Mouse (Mus musculus) kidney, adult 2 months (tissue): ENCODE results near the gene Wfdc16. TPM values are rescaled to one million over a fixed set of nuclear protein-coding genes. Genes with fewer than 3 reads are reported as not detected.
A peak's percentile ranks its signal among the peaks of the same experiment; 100 is the strongest.
"Not testable (repeated sequence)": the region's sequence is repeated elsewhere in the genome, so short reads cannot be mapped to it uniquely, and the experiment has no call there.

Experiments used
- DNase-seq: peaks from one replicate; pipeline ENCODE4 v3.0.0; 2021
- H3K27ac ChIP-seq: fragments of 200-500 bp; 2 replicates; pipeline ENCODE4 v1.5.1; 2012; ENCODE audit warnings: low read depth, low read length, control low read depth, inconsistent platforms; ENCODE audit not compliant: insufficient read depth
- H3K27me3 ChIP-seq: fragments of 200-500 bp; replicated peaks from 2 replicates; pipeline ENCODE4 v1.6.1; 2012; ENCODE audit warnings: mild to moderate bottlenecking, moderate library complexity, low read length, inconsistent platforms; ENCODE audit not compliant: control insufficient read depth, insufficient read depth
- H3K36me3 ChIP-seq: fragments of 200-500 bp; 2 replicates; pipeline ENCODE4 v1.6.1; 2012; ENCODE audit warnings: mild to moderate bottlenecking, moderate library complexity, low read length, inconsistent platforms; ENCODE audit not compliant: control insufficient read depth, insufficient read depth
- H3K4me1 ChIP-seq: fragments of 200-500 bp; 2 replicates; pipeline ENCODE4 v1.6.1; 2011; ENCODE audit warnings: low read length; ENCODE audit not compliant: control insufficient read depth, insufficient read depth
- H3K4me3 ChIP-seq: fragments of 200-500 bp; 2 replicates; pipeline ENCODE4 v1.5.1; 2011; ENCODE audit warnings: mild to moderate bottlenecking, low read depth, low read length, control low read depth; ENCODE audit not compliant: insufficient read depth
- CTCF ChIP-seq: fragments of 200-500 bp; conservative IDR thresholded peaks from 2 replicates; pipeline ENCODE4 v1.5.1; 2011; ENCODE audit warnings: low read depth, mild to moderate bottlenecking, control low read depth, low read length, moderate library complexity, mixed read lengths; ENCODE audit not compliant: insufficient read depth, insufficient read length
- POLR2A ChIP-seq: fragments of 200-500 bp; IDR thresholded peaks from one replicate; pipeline ENCODE4 v1.6.1; 2011; ENCODE audit warnings: low read depth, low read length, control low read depth
- WGBS: fragments of 180-500 bp; shearing (Covaris S2); methylation state at CpG from one replicate; pipeline ENCODE4 v1.1.7; 2018; 5-methylcytosine and 5-hydroxymethylcytosine counted together
- polyA plus RNA-seq: library from polyadenylated mRNA; depleted of rRNA; stranded (reverse); fragments of >200 nt; gene quantifications from 2 replicates; pipeline ENCODE4 v1.2.3, GENCODE M21; 2012; rRNA removed

Gene Wfdc16
- polyA plus RNA-seq, 1 experiment: 10.3 TPM

DNA sequence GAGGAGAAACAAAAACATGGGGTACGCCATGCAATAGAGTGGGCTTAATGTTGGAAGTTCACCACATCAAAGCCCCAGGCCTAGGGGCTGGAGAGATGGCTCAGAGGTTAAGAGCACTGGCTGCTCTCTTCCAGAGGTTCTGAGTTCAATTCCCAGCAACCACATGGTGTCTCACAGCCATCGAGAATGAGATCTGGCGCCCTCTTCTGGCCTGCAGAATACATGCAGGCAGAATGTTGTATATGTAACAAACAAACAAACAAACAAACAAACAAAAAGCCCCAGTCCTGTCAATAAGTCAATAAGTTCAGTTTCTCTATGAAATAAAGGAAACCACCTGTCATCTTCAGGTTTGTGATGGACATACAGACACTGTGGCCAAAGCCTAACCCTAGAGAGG lies 38.4 kb downstream of the Wfdc16 start:
- Histone ChIP-seq H3K27ac (no peak overlapping the region), H3K36me3 (no peaks in the 10 kb centered on the region), H3K4me1 (no peaks in the 10 kb centered on the region), H3K27me3 (no peaks in the 10 kb centered on the region), H3K4me3 (no peak overlapping the region)
- TF ChIP-seq POLR2A (no peak), CTCF (0 out of 2 replicates have a peak, but pooled peaks have one; percentile 30)
- no peak for DNase-seq
- WGBS: 73% methylated on average over 3 of the region's 3 CpGs

DNA sequence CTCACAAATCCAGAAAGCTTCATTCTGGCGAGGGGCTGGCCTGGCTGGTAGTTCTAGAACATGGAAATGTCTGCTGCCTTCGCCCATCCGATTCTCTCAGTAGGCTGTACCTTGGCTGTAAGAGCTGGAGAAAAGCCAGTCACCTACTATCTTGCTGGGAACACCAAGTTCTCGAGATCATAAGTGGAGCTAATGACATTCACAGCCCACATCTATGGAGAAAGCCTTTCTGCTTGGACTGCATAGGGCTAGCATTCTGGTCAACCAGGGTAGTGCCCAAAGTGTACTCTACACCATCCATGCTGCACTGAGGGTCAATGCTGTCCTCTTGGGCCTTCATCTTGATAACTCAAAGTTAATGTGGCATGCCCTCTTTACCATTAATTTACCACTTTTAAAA lies 45.1 kb downstream of the Wfdc16 start, which contains the start of gene Eppin:
Eppin (minus strand) TSS at position 101 of the 400 bp plus-strand sequence.
- TF ChIP-seq POLR2A: no peak
- no peak for TF ChIP-seq CTCF
- no peaks in the 10 kb centered on the region for H3K4me1 ChIP-seq
- 76% methylated on average over 4 of the region's 4 CpGs for WGBS
- H3K36me3 ChIP-seq: no peaks in the 10 kb centered on the region
- no peak for DNase-seq
- no peaks in the 10 kb centered on the region for H3K27me3 ChIP-seq
- no peak within 1 kb of the TSS for H3K4me3 ChIP-seq
- H3K27ac ChIP-seq: no peak within 1 kb of the TSS

DNA sequence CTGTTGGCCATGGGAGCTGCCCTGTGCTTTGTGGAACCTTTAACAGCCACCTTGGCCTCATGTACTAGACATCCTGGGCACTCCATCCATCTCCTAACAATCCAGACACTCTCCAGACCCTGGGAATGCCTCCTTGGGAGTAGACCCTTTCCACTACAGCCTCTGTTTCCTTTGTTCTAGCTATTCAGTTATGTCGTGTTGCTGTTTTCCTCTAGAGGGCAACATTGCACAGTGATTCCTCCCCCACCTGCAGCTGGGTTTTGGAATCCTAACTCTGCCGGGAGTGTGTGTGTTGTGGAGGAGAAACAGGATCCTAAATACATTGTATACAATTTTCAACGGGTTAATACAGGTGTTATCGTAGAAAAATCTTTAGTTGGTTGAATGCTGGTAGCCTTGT lies 46.6 kb downstream of the Wfdc16 start:
- Histone ChIP-seq H3K4me3 (no peak overlapping the region), H3K27me3 (no peaks in the 10 kb centered on the region), H3K27ac (no peak overlapping the region), H3K36me3 (no peaks in the 10 kb centered on the region), H3K4me1 (no peaks in the 10 kb centered on the region)
- 7% methylated on average over 4 of the region's 4 CpGs for WGBS
- TF ChIP-seq POLR2A (no peak), CTCF (peak; percentile 83)
- peak; percentile 39 for DNase-seq

DNA sequence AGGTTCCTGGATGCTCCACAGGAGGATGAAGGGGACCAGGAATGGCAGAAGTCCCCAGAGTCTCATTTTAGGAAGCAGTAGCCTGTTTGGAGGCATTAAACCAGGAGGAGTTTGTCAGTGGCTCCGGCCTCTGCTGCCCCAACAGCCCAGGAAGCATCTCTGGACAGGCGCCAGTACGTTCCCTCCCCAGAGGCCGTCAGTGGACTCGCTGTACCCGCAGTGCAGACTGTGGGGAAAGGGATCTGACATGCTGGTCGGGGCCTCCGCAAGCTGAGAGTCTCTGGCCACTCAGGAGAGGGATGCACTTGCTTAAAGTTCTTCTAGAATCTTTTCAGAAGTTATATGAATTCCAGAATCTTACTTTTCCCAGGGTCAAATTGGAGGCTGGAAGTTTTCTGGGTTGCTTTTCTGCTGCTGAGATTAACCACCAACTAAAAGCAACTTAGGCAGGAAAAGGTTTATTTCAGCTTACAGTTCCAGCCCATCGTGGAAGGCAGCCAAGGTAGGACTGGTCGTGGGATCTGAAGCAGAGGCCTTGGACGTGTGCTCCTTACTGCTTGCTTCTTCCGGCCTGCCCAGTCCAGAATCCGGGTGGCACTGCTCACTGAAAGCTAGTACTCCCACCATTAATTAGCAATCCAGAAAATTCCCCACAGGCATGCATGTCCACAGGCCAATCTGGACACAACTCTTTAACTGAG lies 53.4 kb downstream of the Wfdc16 start, which contains the start of gene Wfdc6a:
Wfdc6a (minus strand) TSS at position 423 of the 701 bp plus-strand sequence.
- 47% methylated on average over 13 of the region's 13 CpGs for WGBS
- peak; percentile 21 for DNase-seq

More for the DNA sequence above, 53.4 kb downstream of the Wfdc16 start, which contains the start of gene Wfdc6a:
- H3K4me3 ChIP-seq, H3K36me3 ChIP-seq, H3K4me1 ChIP-seq, H3K27me3 ChIP-seq, H3K27ac ChIP-seq: not testable (repeated sequence)

Other genes starting within 250 kb of the Wfdc16 start
- 3.0 and 4.6 TPM in 2 replicates for gene Slpi, start 249.7 kb downstream of the Wfdc16 start, polyA plus RNA-seq
- 0.04 TPM in 1 of 2 replicates, not detected in the other for gene Rbpjl, start 235.7 kb downstream of the Wfdc16 start, polyA plus RNA-seq
- 1.4 and 2.6 TPM in 2 replicates for gene Matn4, start 233.6 kb downstream of the Wfdc16 start, polyA plus RNA-seq
- gene Sdc4, start 194.9 kb downstream of the Wfdc16 start, polyA plus RNA-seq: 194 and 212 TPM in 2 replicates
- 94.5 and 122 TPM in 2 replicates for gene Sys1, start 181.8 kb downstream of the Wfdc16 start, polyA plus RNA-seq
- 22.1 and 23.4 TPM in 2 replicates for gene Gm20458, start 177.8 kb downstream of the Wfdc16 start, polyA plus RNA-seq
- 0.10 TPM in 1 of 2 replicates, not detected in the other for gene Trp53tg5, start 165.1 kb downstream of the Wfdc16 start, polyA plus RNA-seq
- gene Dbndd2, start 152.7 kb downstream of the Wfdc16 start, polyA plus RNA-seq: 36.8 and 43.6 TPM in 2 replicates
- gene Pigt, start 141.3 kb downstream of the Wfdc16 start, polyA plus RNA-seq: 101 and 123 TPM in 2 replicates
- gene Wfdc2, start 76.4 kb downstream of the Wfdc16 start, polyA plus RNA-seq: 459 and 460 TPM in 2 replicates
- gene Spint3, start 65.3 kb downstream of the Wfdc16 start, polyA plus RNA-seq: not detected in 2 replicates
- not detected in 2 replicates for gene Wfdc6a, start 53.3 kb downstream of the Wfdc16 start, polyA plus RNA-seq
- gene Eppin, start 45.2 kb downstream of the Wfdc16 start, polyA plus RNA-seq: not detected in 2 replicates
- gene Wfdc6b, start 25.3 kb downstream of the Wfdc16 start, polyA plus RNA-seq: not detected in 2 replicates
- gene Wfdc8, start 25.2 kb downstream of the Wfdc16 start, polyA plus RNA-seq: not detected in 2 replicates
- not detected in 2 replicates for gene Wfdc10, start 17.2 kb upstream of the Wfdc16 start, polyA plus RNA-seq
- not detected in 2 replicates for gene Wfdc9, start 17.8 kb upstream of the Wfdc16 start, polyA plus RNA-seq
- gene Wfdc11, start 35.3 kb upstream of the Wfdc16 start, polyA plus RNA-seq: not detected in 2 replicates
- gene Wfdc13, start 46.3 kb upstream of the Wfdc16 start, polyA plus RNA-seq: not detected in 2 replicates
- gene Spint4, start 59.7 kb upstream of the Wfdc16 start, polyA plus RNA-seq: not detected in 2 replicates
- not detected in 2 replicates for gene Spint5, start 76.5 kb upstream of the Wfdc16 start, polyA plus RNA-seq
- gene Wfdc3, start 107.1 kb upstream of the Wfdc16 start, polyA plus RNA-seq: 0.57 and 1.0 TPM in 2 replicates
- gene Dnttip1, start 107.2 kb upstream of the Wfdc16 start, polyA plus RNA-seq: 32.6 and 34.5 TPM in 2 replicates
- gene Ube2c, start 131.1 kb upstream of the Wfdc16 start, polyA plus RNA-seq: 6.6 and 7.1 TPM in 2 replicates
- 124 TPM in 1 of 2 replicates, not detected in the other for gene Tnnc2, start 141.2 kb upstream of the Wfdc16 start, polyA plus RNA-seq
- 23.2 and 32.9 TPM in 2 replicates for gene Snx21, start 147.0 kb upstream of the Wfdc16 start, polyA plus RNA-seq
- 68.4 and 75.7 TPM in 2 replicates for gene Acot8, start 166.1 kb upstream of the Wfdc16 start, polyA plus RNA-seq
- gene Zswim3, start 166.3 kb upstream of the Wfdc16 start, polyA plus RNA-seq: 2.2 and 2.7 TPM in 2 replicates
- 11.7 and 11.8 TPM in 2 replicates for gene Zswim1, start 183.9 kb upstream of the Wfdc16 start, polyA plus RNA-seq
- gene Spata25, start 189.7 kb upstream of the Wfdc16 start, polyA plus RNA-seq: 0.20 TPM in 1 of 2 replicates, not detected in the other
- gene Ctsa, start 194.1 kb upstream of the Wfdc16 start, polyA plus RNA-seq: 504 and 687 TPM in 2 replicates
- 3.7 and 4.7 TPM in 2 replicates for gene Neurl2, start 194.7 kb upstream of the Wfdc16 start, polyA plus RNA-seq
- 39.6 and 41.5 TPM in 2 replicates for gene Pltp, start 218.9 kb upstream of the Wfdc16 start, polyA plus RNA-seq
- 37.2 and 43.1 TPM in 2 replicates for gene Pcif1, start 240.5 kb upstream of the Wfdc16 start, polyA plus RNA-seq